Mouse (Mus musculus): ENCODE measurements around the gene Auts2. TPM values are rescaled to one million over a fixed set of nuclear protein-coding genes. Genes with fewer than 3 reads are reported as not detected.

Gene Auts2
- total and polyA plus RNA-seq, 2 experiments from 2014 or later = 35.2 to 57.5 TPM

GRCm38 (mm10) chr5:131919983-131920777 is 623.0 kb downstream of the Auts2 start:
- no peaks in the 10 kb centered on the region for H3K9me3 ChIP-seq (ENCODE audit: low read length)
- no peak overlapping the region for H3K4me2 ChIP-seq (ENCODE audit: low read depth, low read length, poor library complexity, severe bottlenecking)
- no peaks in the 10 kb centered on the region for H3K36me3 ChIP-seq (ENCODE audit: insufficient read depth, low read length)
- peaks cover 11% of the 10 kb centered on the region for H3K4me1 ChIP-seq (ENCODE audit: insufficient read depth, low read length)
- DNase-seq (ENCODE audit: low spot score) (peak; percentile 20), ATAC-seq (ENCODE audit: low FRiP score) (no peak)
- no peak for TF ChIP-seq CTCF (IDR thresholded peaks at IDR 0.05)
- WGBS = 50% methylated on average over 12 of the region's 12 CpGs
- no peak overlapping the region for H3K4me3 ChIP-seq (ENCODE audit: low read depth, low read length)
- H3K27me3 ChIP-seq (ENCODE audit: insufficient read depth, low read length) = no peaks in the 10 kb centered on the region
- H3K9ac ChIP-seq (replicated peaks; ENCODE audit: low read length, poor library complexity, severe bottlenecking) = no peak overlapping the region
- H3K27ac ChIP-seq (ENCODE audit: low read depth, low read length) = no peak overlapping the region

- peak; percentile 17 for DNase-seq (ENCODE audit: low spot score)
- 43% methylated on average over 12 of the region's 12 CpGs for WGBS
- Histone ChIP-seq H3K4me1 (ENCODE audit: insufficient read depth, low read length) (peaks cover 17% of the 10 kb centered on the region), H3K9ac (replicated peaks; ENCODE audit: low read length, poor library complexity, severe bottlenecking) (no peak overlapping the region), H3K4me3 (ENCODE audit: low read depth, low read length) (no peak overlapping the region), H3K9me3 (ENCODE audit: low read length) (no peaks in the 10 kb centered on the region), H3K36me3 (ENCODE audit: insufficient read depth, low read length) (no peaks in the 10 kb centered on the region), H3K27ac (ENCODE audit: low read depth, low read length) (no peak overlapping the region), H3K27me3 (ENCODE audit: insufficient read depth, low read length) (no peaks in the 10 kb centered on the region), H3K4me2 (ENCODE audit: low read depth, low read length, poor library complexity, severe bottlenecking) (no peak overlapping the region)
- TF ChIP-seq CTCF (IDR thresholded peaks at IDR 0.05) = no peak
- ATAC-seq (ENCODE audit: low FRiP score) = no peak
These were observed 626.2 kb downstream of the Auts2 start for GRCm38 (mm10) chr5:131916791-131917403.

- H3K9me3 ChIP-seq (ENCODE audit: low read length) = no peaks in the 10 kb centered on the region
- H3K9ac ChIP-seq (replicated peaks; ENCODE audit: low read length, poor library complexity, severe bottlenecking) = no peak overlapping the region
- peak; percentile 21 for DNase-seq (ENCODE audit: low spot score)
- H3K4me2 ChIP-seq (ENCODE audit: low read depth, low read length, poor library complexity, severe bottlenecking) = no peak overlapping the region
- no peak for TF ChIP-seq CTCF (IDR thresholded peaks at IDR 0.05)
- no peak overlapping the region for H3K4me3 ChIP-seq (ENCODE audit: low read depth, low read length)
- 23% methylated on average over 8 of the region's 8 CpGs for WGBS
- H3K36me3 ChIP-seq (ENCODE audit: insufficient read depth, low read length) = no peaks in the 10 kb centered on the region
- peaks cover 13% of the 10 kb centered on the region for H3K4me1 ChIP-seq (ENCODE audit: insufficient read depth, low read length)
- ATAC-seq (ENCODE audit: low FRiP score) = no peak
- no peak overlapping the region for H3K27ac ChIP-seq (ENCODE audit: low read depth, low read length)
- no peaks in the 10 kb centered on the region for H3K27me3 ChIP-seq (ENCODE audit: insufficient read depth, low read length)
These were observed 629.6 kb downstream of the Auts2 start for GRCm38 (mm10) chr5:131913562-131913961.

GRCm38 (mm10) chr5:131912983-131913382 is 630.2 kb downstream of the Auts2 start:
- ATAC-seq (ENCODE audit: low FRiP score) = no peak
- Histone ChIP-seq H3K9ac (replicated peaks; ENCODE audit: low read length, poor library complexity, severe bottlenecking) (no peak overlapping the region), H3K27ac (ENCODE audit: low read depth, low read length) (no peak overlapping the region), H3K4me1 (ENCODE audit: insufficient read depth, low read length) (peaks cover 13% of the 10 kb centered on the region), H3K4me2 (ENCODE audit: low read depth, low read length, poor library complexity, severe bottlenecking) (no peak overlapping the region), H3K9me3 (ENCODE audit: low read length) (no peaks in the 10 kb centered on the region), H3K27me3 (ENCODE audit: insufficient read depth, low read length) (no peaks in the 10 kb centered on the region), H3K4me3 (ENCODE audit: low read depth, low read length) (no peak overlapping the region), H3K36me3 (ENCODE audit: insufficient read depth, low read length) (no peaks in the 10 kb centered on the region)
- 54% methylated on average over 1 of the region's 1 CpGs for WGBS
- DNase-seq (ENCODE audit: low spot score) = no peak
- no peak for TF ChIP-seq CTCF (IDR thresholded peaks at IDR 0.05)

- no peak for TF ChIP-seq CTCF (IDR thresholded peaks at IDR 0.05)
- WGBS = 92% methylated on average over 3 of the region's 3 CpGs
- H3K36me3 ChIP-seq (ENCODE audit: insufficient read depth, low read length) = no peaks in the 10 kb centered on the region
- no peaks in the 10 kb centered on the region for H3K4me1 ChIP-seq (ENCODE audit: insufficient read depth, low read length)
- no peak overlapping the region for H3K27ac ChIP-seq (ENCODE audit: low read depth, low read length)
- no peak for ATAC-seq (ENCODE audit: low FRiP score)
- no peak overlapping the region for H3K4me3 ChIP-seq (ENCODE audit: low read depth, low read length)
- no peaks in the 10 kb centered on the region for H3K27me3 ChIP-seq (ENCODE audit: insufficient read depth, low read length)
- H3K9ac ChIP-seq (replicated peaks; ENCODE audit: low read length, poor library complexity, severe bottlenecking) = no peak overlapping the region
- H3K9me3 ChIP-seq (ENCODE audit: low read length) = no peaks in the 10 kb centered on the region
- no peak for DNase-seq (ENCODE audit: low spot score)
- no peak overlapping the region for H3K4me2 ChIP-seq (ENCODE audit: low read depth, low read length, poor library complexity, severe bottlenecking)
These were observed 636.8 kb downstream of the Auts2 start for GRCm38 (mm10) chr5:131906313-131906712.

- Histone ChIP-seq H3K27me3 (ENCODE audit: insufficient read depth, low read length) (no peaks in the 10 kb centered on the region), H3K4me1 (ENCODE audit: insufficient read depth, low read length) (no peaks in the 10 kb centered on the region), H3K36me3 (ENCODE audit: insufficient read depth, low read length) (no peaks in the 10 kb centered on the region), H3K4me2 (ENCODE audit: low read depth, low read length, poor library complexity, severe bottlenecking) (no peak overlapping the region), H3K9me3 (ENCODE audit: low read length) (no peaks in the 10 kb centered on the region), H3K4me3 (ENCODE audit: low read depth, low read length) (no peak overlapping the region), H3K27ac (ENCODE audit: low read depth, low read length) (no peak overlapping the region), H3K9ac (replicated peaks; ENCODE audit: low read length, poor library complexity, severe bottlenecking) (no peak overlapping the region)
- 77% methylated on average over 10 of the region's 10 CpGs for WGBS
- DNase-seq (ENCODE audit: low spot score) = no peak
- TF ChIP-seq CTCF (IDR thresholded peaks at IDR 0.05) = no peak
- ATAC-seq (ENCODE audit: low FRiP score) = no peak
These were observed 638.7 kb downstream of the Auts2 start for GRCm38 (mm10) chr5:131904478-131904877.

All from midbrain, postnatal 0 days (tissue).